In genomic region chr5:102728531-102728930, GRCm38 (mm10) we compare ENCODE assay signal across 26 mouse cellular contexts.
A peak's percentile ranks its signal among the peaks of the same experiment; 100 is the strongest.
DNase-seq lines count a peak whose midpoint lies in the region; ATAC-seq and TF ChIP-seq lines count a peak whose summit lies in the region.
"Had no signal": no experiment of that assay in that cellular context is flagged by ENCODE, and none has a peak within 500 bp of the region (broad histone marks: within the 10 kb centered on the region; RNA-seq: fewer than 3 reads in every experiment).

No protein-coding gene starts in this region.

- H3K36me3 ChIP-seq in intestine, embryonic 14.5 days (ENCODE audit: control insufficient read depth, insufficient read depth, low read length), result no peaks in the 10 kb centered on the region
- H3K36me3 ChIP-seq in intestine, postnatal 0 days (ENCODE audit: control insufficient read depth, insufficient read depth), result no peaks in the 10 kb centered on the region
- H3K36me3 ChIP-seq in kidney, embryonic 16.5 days (ENCODE audit: insufficient read depth, low read length), result no peaks in the 10 kb centered on the region
- H3K36me3 ChIP-seq in lung, embryonic 14.5 days (ENCODE audit: insufficient read depth), result no peaks in the 10 kb centered on the region
- H3K36me3 ChIP-seq: heart, embryonic 12.5 days; hindbrain, embryonic 13.5 days; limb, embryonic 15.5 days; neural tube, embryonic 15.5 days had no signal

- DNase-seq in intestine, embryonic 14.5 days (ENCODE audit: low spot score), result no peak
- no peak for DNase-seq in kidney, adult 11 months
- DNase-seq in lung, embryonic 14.5 days, result peak; percentile 47
- DNase-seq in lung, postnatal 10 days, result no peak
- DNase-seq in forelimb bud, embryonic 11.5 days (ENCODE audit: low read depth, low spot score), result peak; percentile 56
- DNase-seq: adrenal gland, postnatal 10 days; cerebellum, adult 11 months; cerebellum, adult 9-10 months; cerebellum, postnatal 36 days; gastrocnemius, postnatal 36 days; heart, adult 18-20 months; heart, postnatal 4 days; midbrain, embryonic 14.5 days; retina, postnatal 1 day; right cerebral cortex, postnatal 14 days; thymus, postnatal 4 days had no signal

- no peak overlapping the region for H3K4me2 ChIP-seq in intestine, embryonic 14.5 days (ENCODE audit: low read length)
- no peak overlapping the region for H3K4me2 ChIP-seq in intestine, postnatal 0 days (replicated peaks; ENCODE audit: low read depth)
- H3K4me2 ChIP-seq in kidney, embryonic 16.5 days (replicated peaks; ENCODE audit: low read depth, low read length), result no peak overlapping the region
- H3K4me2 ChIP-seq in lung, embryonic 14.5 days, result no peak overlapping the region
- H3K4me2 ChIP-seq: forebrain, embryonic 13.5 days; heart, embryonic 12.5 days; hindbrain, embryonic 13.5 days; limb, embryonic 15.5 days; neural tube, embryonic 15.5 days had no signal

- H3K27ac ChIP-seq in intestine, embryonic 14.5 days (ENCODE audit: low read depth), result peak overlapping the region; percentile 70
- H3K27ac ChIP-seq in intestine, postnatal 0 days (ENCODE audit: low read depth, low read length), result no peak overlapping the region
- H3K27ac ChIP-seq in kidney, embryonic 16.5 days (ENCODE audit: low read length), result peak overlapping the region; percentile 92
- peak overlapping the region; percentile 80 for H3K27ac ChIP-seq in lung, embryonic 14.5 days (ENCODE audit: low read depth)
- H3K27ac ChIP-seq: forebrain, embryonic 13.5 days; hindbrain, embryonic 13.5 days; layer of hippocampus, adult 2 months; left cerebral cortex, adult 2 months; limb, embryonic 15.5 days; neural tube, embryonic 15.5 days had no signal

- H3K4me1 ChIP-seq in intestine, embryonic 14.5 days (replicated peaks; ENCODE audit: control insufficient read depth, insufficient read depth, low read length), result peaks cover 23% of the 10 kb centered on the region
- no peaks in the 10 kb centered on the region for H3K4me1 ChIP-seq in intestine, postnatal 0 days (replicated peaks; ENCODE audit: control insufficient read depth, insufficient read depth, low read length)
- H3K4me1 ChIP-seq in kidney, embryonic 16.5 days (ENCODE audit: insufficient read depth, low read length), result peaks cover 33% of the 10 kb centered on the region
- peaks cover 14% of the 10 kb centered on the region; the same call in 1 of the 2 replicates for H3K4me1 ChIP-seq in lung, embryonic 14.5 days (ENCODE audit: insufficient read depth)

- H3K9ac ChIP-seq in intestine, embryonic 14.5 days (ENCODE audit: low read length), result no peak overlapping the region
- no peak overlapping the region for H3K9ac ChIP-seq in intestine, postnatal 0 days (ENCODE audit: low read depth, low read length)
- H3K9ac ChIP-seq in kidney, embryonic 16.5 days (replicated peaks; ENCODE audit: low read length), result no peak overlapping the region
- no peak overlapping the region for H3K9ac ChIP-seq in lung, embryonic 14.5 days
- H3K9ac ChIP-seq: forebrain, embryonic 13.5 days; heart, embryonic 12.5 days; hindbrain, embryonic 13.5 days; limb, embryonic 15.5 days; neural tube, embryonic 15.5 days had no signal

- no peak for ATAC-seq in intestine, embryonic 14.5 days (replicated peaks; ENCODE audit: low FRiP score, low TSS enrichment, low read depth)
- no peak for ATAC-seq in intestine, postnatal 0 days
- no peak for ATAC-seq in kidney, embryonic 16.5 days (ENCODE audit: low FRiP score, low TSS enrichment)
- ATAC-seq in lung, embryonic 14.5 days (ENCODE audit: insufficient read depth), result no peak
- ATAC-seq: forebrain, embryonic 13.5 days; Patski had no signal

- H3K27me3 ChIP-seq in intestine, embryonic 14.5 days (replicated peaks; ENCODE audit: control insufficient read depth, insufficient read depth, low read length), result no peaks in the 10 kb centered on the region
- no peaks in the 10 kb centered on the region for H3K27me3 ChIP-seq in intestine, postnatal 0 days (replicated peaks; ENCODE audit: control insufficient read depth, insufficient read depth, low read length)
- H3K27me3 ChIP-seq in kidney, embryonic 16.5 days (ENCODE audit: insufficient read depth, low read length), result no peaks in the 10 kb centered on the region
- no peaks in the 10 kb centered on the region for H3K27me3 ChIP-seq in lung, embryonic 14.5 days (ENCODE audit: insufficient read depth, low read length)
- H3K27me3 ChIP-seq: forebrain, embryonic 13.5 days; heart, embryonic 12.5 days; hindbrain, embryonic 13.5 days; limb, embryonic 15.5 days; neural tube, embryonic 15.5 days; Patski had no signal

- no peaks in the 10 kb centered on the region for H3K9me3 ChIP-seq in intestine, embryonic 14.5 days (ENCODE audit: control insufficient read depth, low read length)
- no peaks in the 10 kb centered on the region for H3K9me3 ChIP-seq in intestine, postnatal 0 days (ENCODE audit: control insufficient read depth)
- H3K9me3 ChIP-seq in kidney, embryonic 16.5 days (ENCODE audit: low read length), result no peaks in the 10 kb centered on the region
- no peaks in the 10 kb centered on the region for H3K9me3 ChIP-seq in lung, embryonic 14.5 days (ENCODE audit: low read depth, low read length)
- H3K9me3 ChIP-seq: forebrain, embryonic 13.5 days; heart, embryonic 12.5 days; hindbrain, embryonic 13.5 days; limb, embryonic 15.5 days; neural tube, embryonic 15.5 days had no signal

- H3K4me3 ChIP-seq in intestine, embryonic 14.5 days (ENCODE audit: low read depth, low read length), result no peak overlapping the region
- H3K4me3 ChIP-seq in intestine, postnatal 0 days (ENCODE audit: low read depth, low read length), result no peak overlapping the region
- no peak overlapping the region for H3K4me3 ChIP-seq in kidney, embryonic 16.5 days (ENCODE audit: low read length)
- no peak overlapping the region for H3K4me3 ChIP-seq in lung, embryonic 14.5 days (ENCODE audit: low read depth, low read length)
- H3K4me3 ChIP-seq: forebrain, embryonic 13.5 days; heart, embryonic 12.5 days; hindbrain, embryonic 13.5 days; layer of hippocampus, adult 2 months; left cerebral cortex, adult 2 months; limb, embryonic 15.5 days; neural tube, embryonic 15.5 days had no signal

- no peak for TF ChIP-seq CTCF in intestine, postnatal 0 days (IDR thresholded peaks at IDR 0.05; ENCODE audit: low read depth)
- TF ChIP-seq CTCF in lung, embryonic 14.5 days (IDR thresholded peaks at IDR 0.05; ENCODE audit: low read depth), result no peak

Comparison
In these comparisons a context has a peak if more than half of its experiments do, and no peak if none do; other contexts are left out.
1. DNase-seq: peak in lung, embryonic 14.5 days (single experiment) and forelimb bud, embryonic 11.5 days (single experiment); none in intestine, embryonic 14.5 days (single experiment), kidney, adult 11 months (single experiment) and lung, postnatal 10 days (single experiment).